Comparison of ENCODE assay signal across 36 mouse cellular contexts in the genomic region with DNA sequence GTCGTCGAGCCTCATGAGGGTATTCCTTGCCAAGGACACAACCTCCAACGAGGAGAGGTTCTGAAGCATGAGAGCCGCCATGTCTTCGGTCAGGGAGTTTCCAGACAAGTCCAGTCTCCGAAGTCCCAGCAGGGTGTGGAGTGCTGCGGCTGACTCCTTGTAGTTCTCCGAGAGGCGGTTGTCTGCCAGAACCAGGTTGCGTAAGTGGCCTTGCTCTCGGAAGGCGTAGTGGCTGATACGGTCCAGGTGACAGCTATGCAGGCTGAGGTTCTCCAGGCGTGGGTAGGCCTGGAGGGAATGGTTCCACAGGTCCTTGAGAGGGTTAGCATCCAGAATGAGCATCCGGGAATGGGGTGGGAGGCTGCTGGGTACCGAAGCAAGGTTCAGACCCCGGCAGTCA. TPM values are rescaled to one million over a fixed set of nuclear protein-coding genes. Genes with fewer than 3 reads are reported as not detected.
"Had no signal": no experiment of that assay in that cellular context is flagged by ENCODE, and none has a peak within 500 bp of the region (broad histone marks: within the 10 kb centered on the region; RNA-seq: fewer than 3 reads in every experiment).

No protein-coding gene starts in this region.

- H3K27me3 ChIP-seq: heart, embryonic 12.5 days; hindbrain, embryonic 12.5 days; intestine, embryonic 15.5 days; limb, embryonic 12.5 days had no signal

- H3K4me1 ChIP-seq: heart, embryonic 12.5 days; hindbrain, embryonic 10.5 days; intestine, embryonic 15.5 days; limb, embryonic 10.5 days; limb, embryonic 12.5 days had no signal

- ATAC-seq: hindbrain, embryonic 16.5 days; inflammation-experienced regulatory T-cells, adult 6 months; intestine, embryonic 15.5 days; intestine, postnatal 0 days had no signal

- H3K9ac ChIP-seq: heart, embryonic 12.5 days; hindbrain, embryonic 12.5 days; hindbrain, embryonic 14.5 days; intestine, embryonic 15.5 days; limb, embryonic 12.5 days; liver, embryonic 14.5 days had no signal

- H3K27ac ChIP-seq: heart, embryonic 10.5 days; hindbrain, embryonic 10.5 days; hindbrain, embryonic 12.5 days; hindbrain, embryonic 14.5 days; intestine, embryonic 15.5 days; layer of hippocampus, adult 2 months; left cerebral cortex, adult 2 months; limb, embryonic 10.5 days; limb, embryonic 12.5 days; liver, embryonic 14.5 days had no signal

- H3K9me3 ChIP-seq: heart, embryonic 10.5 days; hindbrain, embryonic 12.5 days; intestine, embryonic 15.5 days had no signal

- H3K4me2 ChIP-seq: heart, embryonic 12.5 days; hindbrain, embryonic 12.5 days; hindbrain, embryonic 14.5 days; intestine, embryonic 15.5 days; limb, embryonic 12.5 days; liver, embryonic 11.5 days had no signal

- H3K4me3 ChIP-seq: heart, embryonic 10.5 days; heart, embryonic 12.5 days; hindbrain, embryonic 10.5 days; hindbrain, embryonic 12.5 days; intestine, embryonic 15.5 days; layer of hippocampus, adult 2 months; left cerebral cortex, adult 2 months; limb, embryonic 10.5 days; limb, embryonic 12.5 days had no signal

- DNase-seq: gastrocnemius, postnatal 10 days; gastrocnemius, postnatal 25 days; heart, adult 18-20 months; heart, postnatal 10 days; heart, postnatal 4 days; kidney, adult 18-20 months; kidney, adult 8-10 months; kidney, postnatal 10 days; kidney, postnatal 25 days; kidney, postnatal 4 days; liver had no signal

RNA-seq across cellular contexts. Expression of a gene that starts 35.0 kb away (rescaled TPM):
- total RNA-seq: gastrocnemius, postnatal 25 days; gastrocnemius, postnatal 4 days; heart, adult 18-20 months; heart, adult 8-10 months; heart, postnatal 10 days; heart, postnatal 25 days; heart, postnatal 4 days; layer of hippocampus, adult 2 months; layer of hippocampus, postnatal 10 days; layer of hippocampus, postnatal 25 days; left cerebral cortex, adult 2 months; left cerebral cortex, postnatal 14 days; left cerebral cortex, postnatal 36 days had no signal
- polyA plus RNA-seq: heart, embryonic 12.5 days; heart, embryonic 14.5 days; hindbrain, embryonic 10.5 days; hindbrain, embryonic 12.5 days; hindbrain, embryonic 14.5 days; hindbrain, embryonic 16.5 days; kidney, embryonic 14.5 days; kidney, embryonic 16.5 days; limb, embryonic 12.5 days had no signal
